Mouse (Mus musculus) heart, embryonic 11.5 days (tissue): Measurements from ENCODE around the gene Zc3h18. TPM values are rescaled to one million over a fixed set of nuclear protein-coding genes. Genes with fewer than 3 reads are reported as not detected.

Experiments used
- ATAC-seq: fragments of 200-750 bp; cut with Nextera tagmentation; replicated peaks from 2 replicates; pipeline ENCODE4 v1.8.0; 2017; ENCODE audit warnings: moderate library complexity; ENCODE audit not compliant: insufficient number of reproducible peaks, low FRiP score, low TSS enrichment
- H3K27ac ChIP-seq: fragments of 300-500 bp; sonication (generic); 2 replicates; pipeline ENCODE4 v1.5.1; 2014; ENCODE audit warnings: mild to moderate bottlenecking, low read depth, low read length
- H3K27me3 ChIP-seq: fragments of 300-500 bp; sonication (generic); 2 replicates; pipeline ENCODE4 v1.6.1; 2014; ENCODE audit warnings: mild to moderate bottlenecking, low read length, mixed read lengths; ENCODE audit not compliant: control insufficient read depth, insufficient read depth
- H3K36me3 ChIP-seq: fragments of 300-500 bp; sonication (generic); 2 replicates; pipeline ENCODE4 v1.6.1; 2014; ENCODE audit warnings: mild to moderate bottlenecking, low read length, moderate library complexity, mixed read lengths; ENCODE audit not compliant: control insufficient read depth, insufficient read depth
- H3K4me1 ChIP-seq: fragments of 300-500 bp; sonication (generic); 2 replicates; pipeline ENCODE4 v1.6.1; 2014; ENCODE audit warnings: low read length; ENCODE audit not compliant: control insufficient read depth, insufficient read depth
- H3K4me2 ChIP-seq: fragments of 300-500 bp; sonication (generic); 2 replicates; pipeline ENCODE4 v1.6.1; 2014; ENCODE audit warnings: mild to moderate bottlenecking, moderate library complexity
- H3K4me3 ChIP-seq: fragments of 300-500 bp; sonication (generic); 2 replicates; pipeline ENCODE4 v1.5.1; 2014; ENCODE audit warnings: low read depth, low read length
- H3K9ac ChIP-seq: fragments of 300-500 bp; sonication (generic); 2 replicates; pipeline ENCODE4 v1.6.1; 2014; ENCODE audit warnings: mild to moderate bottlenecking, low read depth, low read length, moderate library complexity
- H3K9me3 ChIP-seq: fragments of 300-500 bp; sonication (generic); replicated peaks from 2 replicates; pipeline ENCODE4 v1.6.1; 2016; ENCODE audit warnings: low read length; ENCODE audit not compliant: control insufficient read depth
- WGBS: fragments of 180-500 bp; shearing (Covaris S2); extraction: QIAGEN DNeasy Blood & Tissue Kit; methylation state at CpG from one replicate; pipeline ENCODE4 v1.1.7; 2014; ENCODE audit not compliant: insufficient replicate concordance; 5-methylcytosine and 5-hydroxymethylcytosine counted together
- polyA plus RNA-seq: library from polyadenylated mRNA; unstranded; fragments of >200 nt; fragmentation: Nextera tagmentation; extraction: Ambion mirVana; gene quantifications from 2 replicates; pipeline ENCODE4 v1.2.1, GENCODE M21; 2014

The Zc3h18 gene
- polyA plus RNA-seq, 1 experiment from 2014 or later, result 22.2 TPM

- no peak for ATAC-seq
- no peak overlapping the region for H3K27ac ChIP-seq
- no peaks in the 10 kb centered on the region for H3K9me3 ChIP-seq
Observed at GRCm38 (mm10) chr8:122354157-122354556, 22.3 kb upstream of the Zc3h18 start.

GRCm38 (mm10) chr8:122355642-122356606 lies 20.5 kb upstream of the Zc3h18 start:
- Histone ChIP-seq H3K4me3 (no peak overlapping the region), H3K27me3 (peaks cover 22% of the 10 kb centered on the region), H3K9ac (no peak overlapping the region), H3K36me3 (no peaks in the 10 kb centered on the region), H3K27ac (no peak overlapping the region), H3K4me2 (no peak overlapping the region), H3K4me1 (no peaks in the 10 kb centered on the region), H3K9me3 (no peaks in the 10 kb centered on the region)
- ATAC-seq, result no peak
- 60% methylated on average over 9 of the region's 9 CpGs for WGBS

More at GRCm38 (mm10) chr8:122354157-122354556, 22.3 kb upstream of the Zc3h18 start:
- peaks cover 22% of the 10 kb centered on the region for H3K27me3 ChIP-seq
- no peak overlapping the region for H3K4me3 ChIP-seq
- no peak overlapping the region for H3K9ac ChIP-seq
- H3K4me1 ChIP-seq, result peaks cover 10% of the 10 kb centered on the region
- no peaks in the 10 kb centered on the region for H3K36me3 ChIP-seq
- no peak overlapping the region for H3K4me2 ChIP-seq
- 78% methylated on average over 8 of the region's 8 CpGs for WGBS

DNA sequence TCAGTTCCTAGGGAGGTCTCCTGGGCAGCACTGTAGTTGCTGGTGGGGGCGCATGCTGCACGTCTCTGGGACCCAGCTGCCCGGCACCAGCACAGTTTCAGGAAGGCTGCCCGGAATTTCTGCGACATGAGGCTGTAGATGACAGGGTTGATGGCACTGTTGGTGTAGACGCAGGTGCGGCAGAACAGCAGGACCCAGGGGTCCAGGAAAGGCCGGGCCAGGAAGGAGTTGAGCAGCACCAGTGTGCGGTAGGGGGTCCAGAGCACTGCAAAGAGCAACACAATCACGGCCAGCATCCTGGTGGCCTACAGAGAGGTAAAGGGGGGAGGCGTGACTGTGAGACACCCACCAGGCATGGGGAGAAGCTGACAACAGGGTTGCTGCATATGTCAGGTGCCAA lies 19.2 kb upstream of the Zc3h18 start:
- Histone ChIP-seq H3K27ac (no peak overlapping the region), H3K36me3 (no peaks in the 10 kb centered on the region), H3K4me2 (no peak overlapping the region), H3K4me3 (no peak overlapping the region), H3K9me3 (no peaks in the 10 kb centered on the region), H3K4me1 (no peaks in the 10 kb centered on the region), H3K9ac (no peak overlapping the region), H3K27me3 (peaks cover 26% of the 10 kb centered on the region)
- 56% methylated on average over 11 of the region's 11 CpGs for WGBS
- no peak for ATAC-seq

GRCm38 (mm10) chr8:122357641-122358040 lies 18.8 kb upstream of the Zc3h18 start:
- Histone ChIP-seq H3K27me3 (peaks cover 29% of the 10 kb centered on the region), H3K27ac (no peak overlapping the region), H3K9ac (no peak overlapping the region), H3K4me1 (no peaks in the 10 kb centered on the region), H3K36me3 (no peaks in the 10 kb centered on the region), H3K4me2 (no peak overlapping the region), H3K9me3 (no peaks in the 10 kb centered on the region), H3K4me3 (no peak overlapping the region)
- 67% methylated on average over 5 of the region's 5 CpGs for WGBS
- no peak for ATAC-seq

GRCm38 (mm10) chr8:122359111-122359775 lies 17.2 kb upstream of the Zc3h18 start:
- Histone ChIP-seq H3K27me3 (peaks cover 23% of the 10 kb centered on the region), H3K4me1 (no peaks in the 10 kb centered on the region), H3K27ac (no peak overlapping the region), H3K9me3 (no peaks in the 10 kb centered on the region), H3K9ac (no peak overlapping the region), H3K36me3 (no peaks in the 10 kb centered on the region), H3K4me3 (no peak overlapping the region), H3K4me2 (no peak overlapping the region)
- no peak for ATAC-seq
- 77% methylated on average over 15 of the region's 15 CpGs for WGBS

DNA sequence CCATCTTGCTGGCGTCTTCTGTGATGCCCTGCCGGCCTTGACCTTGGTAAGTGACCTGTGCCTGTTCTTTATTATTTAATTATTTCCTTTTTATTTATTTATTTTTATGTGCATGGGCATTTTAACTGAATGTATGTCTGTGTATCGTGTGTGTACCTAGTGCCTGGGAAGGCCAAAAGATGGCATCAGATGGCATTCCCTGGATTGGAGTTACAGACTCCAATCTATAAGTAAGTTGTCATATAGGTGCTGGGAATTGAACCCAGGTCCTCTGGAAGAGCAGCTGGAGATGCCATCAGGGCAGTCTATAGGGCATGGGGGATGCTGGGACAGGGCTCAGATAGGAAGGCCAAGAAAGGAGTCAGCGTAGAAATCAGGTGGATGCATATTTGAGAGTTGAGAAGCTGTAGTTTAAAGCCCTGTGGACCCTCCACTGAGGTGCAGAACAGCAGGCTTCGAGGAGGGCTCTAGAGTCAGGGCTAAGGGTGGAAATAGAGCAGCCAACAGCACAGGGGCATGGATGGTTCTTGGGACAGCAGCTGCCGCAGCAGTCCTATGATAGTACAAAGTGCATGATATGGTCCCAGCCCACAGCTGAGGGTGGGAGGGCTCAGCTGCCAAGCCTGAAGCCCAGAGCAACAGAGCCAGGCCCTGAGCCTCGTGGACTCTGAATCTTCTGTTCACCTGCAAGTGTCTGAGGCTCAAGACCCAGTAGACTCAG lies 15.6 kb upstream of the Zc3h18 start, which contains the start of gene Trhr2:
TSS of gene Trhr2 (minus strand) at position 51 of the 721 bp plus-strand sequence.
- Histone ChIP-seq H3K4me3 (no peak within 1 kb of the TSS), H3K4me2 (no peak within 1 kb of the TSS), H3K9me3 (no peaks in the 10 kb centered on the region), H3K27me3 (peaks cover 22% of the 10 kb centered on the region), H3K4me1 (no peaks in the 10 kb centered on the region), H3K36me3 (no peaks in the 10 kb centered on the region), H3K27ac (no peak within 1 kb of the TSS), H3K9ac (no peak within 1 kb of the TSS)
- 74% methylated on average over 7 of the region's 7 CpGs for WGBS
- no peak for ATAC-seq

GRCm38 (mm10) chr8:122362271-122362670 lies 14.1 kb upstream of the Zc3h18 start:
- Histone ChIP-seq H3K4me2 (no peak overlapping the region), H3K4me1 (no peaks in the 10 kb centered on the region)

DNA sequence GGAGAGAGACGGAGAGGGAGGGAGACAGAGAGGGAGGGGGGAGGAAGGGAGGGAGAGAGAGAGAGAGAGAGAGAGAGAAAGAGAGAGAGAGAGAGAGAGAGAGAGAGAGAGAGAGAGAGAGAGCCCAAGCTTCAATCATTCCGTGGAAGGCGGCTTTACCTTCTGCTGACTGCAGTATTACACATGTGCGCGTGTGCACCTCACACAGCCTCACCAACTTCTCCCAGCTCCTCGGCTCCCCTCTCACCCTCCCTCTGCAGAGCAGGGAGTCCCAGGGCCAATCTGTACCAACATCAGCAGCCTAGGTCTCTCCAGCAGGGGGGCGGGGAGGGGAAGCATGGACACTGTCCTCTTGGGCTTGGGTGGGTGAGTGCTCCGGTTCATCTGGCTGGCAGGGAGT lies 13.4 kb upstream of the Zc3h18 start:
- H3K4me1 ChIP-seq, result no peaks in the 10 kb centered on the region
- no peak overlapping the region for H3K27ac ChIP-seq
- no peak for ATAC-seq
- H3K4me2 ChIP-seq, result no peak overlapping the region
- no peak overlapping the region for H3K4me3 ChIP-seq
- H3K9ac ChIP-seq, result no peak overlapping the region
- peaks cover 10% of the 10 kb centered on the region for H3K27me3 ChIP-seq
- H3K9me3 ChIP-seq, result no peaks in the 10 kb centered on the region
- 41% methylated on average over 8 of the region's 8 CpGs for WGBS
- H3K36me3 ChIP-seq, result no peaks in the 10 kb centered on the region

More at GRCm38 (mm10) chr8:122362271-122362670, 14.1 kb upstream of the Zc3h18 start:
- Histone ChIP-seq H3K27me3 (peaks cover 14% of the 10 kb centered on the region), H3K9me3 (no peaks in the 10 kb centered on the region), H3K27ac (no peak overlapping the region), H3K9ac (no peak overlapping the region), H3K36me3 (no peaks in the 10 kb centered on the region), H3K4me3 (no peak overlapping the region)
- no peak for ATAC-seq
- 49% methylated on average over 5 of the region's 5 CpGs for WGBS
